Mouse (Mus musculus) spleen, adult 2 months (tissue): Measurements from ENCODE around the gene Col12a1. TPM values are rescaled to one million over a fixed set of nuclear protein-coding genes. Genes with fewer than 3 reads are reported as not detected.

Experiments
- DNase-seq, 2 experiments: peaks; one replicate each; pipeline versions ENCODE4 v3.0.0 to v3.0.0-alpha.2; 2012 to 2021; ENCODE audit warnings: low spot score in 2 of 2, low read depth in 1 of 2
- H3K27ac ChIP-seq: fragments of 200-500 bp; 2 replicates; pipeline ENCODE4 v1.5.1; 2012; ENCODE audit warnings: low read length, inconsistent platforms; ENCODE audit not compliant: insufficient read depth
- H3K27me3 ChIP-seq: fragments of 200-500 bp; 2 replicates; pipeline ENCODE4 v1.6.1; 2012; ENCODE audit warnings: mild to moderate bottlenecking, moderate library complexity, low read length, inconsistent platforms; ENCODE audit not compliant: control insufficient read depth, insufficient read depth
- H3K36me3 ChIP-seq: fragments of 200-500 bp; 2 replicates; pipeline ENCODE4 v1.6.1; 2012; ENCODE audit warnings: mild to moderate bottlenecking, low read length, inconsistent platforms; ENCODE audit not compliant: control insufficient read depth, insufficient read depth
- H3K4me1 ChIP-seq: fragments of 200-500 bp; 2 replicates; pipeline ENCODE4 v1.6.1; 2011; ENCODE audit warnings: inconsistent platforms; ENCODE audit not compliant: control insufficient read depth, insufficient read depth, insufficient read length
- H3K4me3 ChIP-seq: fragments of 200-500 bp; 2 replicates; pipeline ENCODE4 v1.5.1; 2011; ENCODE audit warnings: mild to moderate bottlenecking, inconsistent platforms; ENCODE audit not compliant: insufficient read depth, insufficient read length; ENCODE audit errors: extremely low read depth
- CTCF ChIP-seq: fragments of 200-500 bp; IDR thresholded peaks from 2 replicates; pipeline ENCODE4 v1.5.1; 2011; ENCODE audit warnings: mild to moderate bottlenecking, inconsistent platforms; ENCODE audit not compliant: insufficient read depth, insufficient read length, insufficient replicate concordance; ENCODE audit errors: extremely low read depth
- POLR2A ChIP-seq: fragments of 200-500 bp; IDR thresholded peaks from 2 replicates; pipeline ENCODE4 v1.6.1; 2011; ENCODE audit warnings: low read depth, low read length, inconsistent platforms
- WGBS: fragments of 180-500 bp; shearing (Covaris S2); methylation state at CpG from one replicate; pipeline ENCODE4 v1.1.7; 2018; 5-methylcytosine and 5-hydroxymethylcytosine counted together
- polyA plus RNA-seq: library from polyadenylated mRNA; depleted of rRNA; stranded (reverse); fragments of >200 nt; gene quantifications from 2 replicates; pipeline ENCODE4 v1.2.3, GENCODE M21; 2012; rRNA removed

Col12a1 gene
- polyA plus RNA-seq, result 3.2 and 3.4 TPM in 2 replicates

GRCm38 (mm10) chr9:79718481-79719370, at the start of gene Col12a1:
TSS of gene Col12a1 (minus strand) at chr9:79718831.
- Histone ChIP-seq H3K36me3 (no peaks in the 10 kb centered on the region), H3K27ac (no peak within 1 kb of the TSS), H3K4me3 (peak within 1 kb of the TSS; percentile 32), H3K27me3 (peaks cover 24% of the 10 kb centered on the region), H3K4me1 (peaks cover 2% of the 10 kb centered on the region; the same call in 1 of the 2 replicates)
- WGBS, result 3% methylated on average over 64 of the region's 64 CpGs
- TF ChIP-seq POLR2A, result no peak
- TF ChIP-seq CTCF, result no peak
- no peak for DNase-seq

- Histone ChIP-seq H3K27ac (no peak overlapping the region), H3K4me3 (no peak overlapping the region), H3K27me3 (no peaks in the 10 kb centered on the region), H3K36me3 (peaks cover 3% of the 10 kb centered on the region; the same call in 1 of the 2 replicates), H3K4me1 (no peaks in the 10 kb centered on the region)
- WGBS, result 94% methylated on average over 5 of the region's 5 CpGs
- no peak for DNase-seq
- no peak for TF ChIP-seq CTCF
- TF ChIP-seq POLR2A, result no peak
These were observed 48.4 kb upstream of the Col12a1 start for GRCm38 (mm10) chr9:79766991-79767545.

- WGBS, result 94% methylated on average over 4 of the region's 4 CpGs
- H3K4me3 ChIP-seq, result no peak overlapping the region
- peaks cover under 1% of the 10 kb centered on the region; the same call in 1 of the 2 replicates for H3K36me3 ChIP-seq
- 0 out of 2 replicates have a peak, but pooled peaks cover under 1% of the 10 kb centered on the region for H3K4me1 ChIP-seq
- H3K27ac ChIP-seq, result no peak overlapping the region
- TF ChIP-seq CTCF (no peak), POLR2A (no peak)
- no peaks in the 10 kb centered on the region for H3K27me3 ChIP-seq
- no peak for DNase-seq
These were observed 46.7 kb upstream of the Col12a1 start for GRCm38 (mm10) chr9:79765329-79765728.

GRCm38 (mm10) chr9:79762519-79762918, 43.9 kb upstream of the Col12a1 start:
- no peak for DNase-seq
- no peak overlapping the region for H3K27ac ChIP-seq
- H3K27me3 ChIP-seq, result no peaks in the 10 kb centered on the region
- H3K36me3 ChIP-seq, result peaks cover 2% of the 10 kb centered on the region; the same call in 1 of the 2 replicates
- H3K4me3 ChIP-seq, result no peak overlapping the region
- WGBS, result 73% methylated on average over 6 of the region's 6 CpGs
- TF ChIP-seq CTCF (no peak), POLR2A (no peak)
- H3K4me1 ChIP-seq, result peaks cover 4% of the 10 kb centered on the region

GRCm38 (mm10) chr9:79760076-79760475, 41.4 kb upstream of the Col12a1 start:
- Histone ChIP-seq H3K4me1 (peaks cover 4% of the 10 kb centered on the region), H3K27ac (peak overlapping the region; percentile 74), H3K27me3 (no peaks in the 10 kb centered on the region), H3K36me3 (peaks cover 8% of the 10 kb centered on the region), H3K4me3 (peak overlapping the region; percentile 78)
- TF ChIP-seq CTCF (no peak), POLR2A (no peak)
- DNase-seq, result no peak
- WGBS, result 6% methylated on average over 14 of the region's 14 CpGs

GRCm38 (mm10) chr9:79759385-79760005, 40.9 kb upstream of the Col12a1 start, which contains the start of gene Cox7a2:
TSS of gene Cox7a2 (minus strand) at chr9:79759878.
- peak; percentile 91 to 97 for DNase-seq
- no peaks in the 10 kb centered on the region for H3K27me3 ChIP-seq
- H3K36me3 ChIP-seq, result peaks cover 10% of the 10 kb centered on the region
- H3K4me1 ChIP-seq, result peaks cover 4% of the 10 kb centered on the region
- peak within 1 kb of the TSS; percentile 94 for H3K4me3 ChIP-seq
- H3K27ac ChIP-seq, result peak within 1 kb of the TSS; percentile 89
- TF ChIP-seq CTCF, result no peak
- peak; percentile 45; the same call in 1 of the 2 replicates for TF ChIP-seq POLR2A
- WGBS, result under 1% methylated on average over 49 of the region's 49 CpGs
